Mouse (Mus musculus) mouse embryonic stem cell (cell line): ENCODE data around the gene Ibtk.

Experiments used
- in situ Hi-C, 2 experiments: fragments of 300-500 bp; cut with MboI; formaldehyde crosslinking; loops; 1 replicate in 1 of 2; 3 replicates in 1 of 2; pipeline ENCODE4 v1.14.3; 2019 to 2020; ENCODE audit warnings: low sequenced_read_pairs in 2 of 2, low pct_unique_long_range_greater_than_20kb in 1 of 2, mixed read lengths in 1 of 2; ENCODE audit not compliant: unreplicated experiment in 1 of 2

Ibtk gene

GRCm38 (mm10) chr9:85734821-85735220 is 14.3 kb downstream of the Ibtk start:
- in situ Hi-C loops: no loop called here

- in situ Hi-C loops: loop anchor here in 1 of 2 experiments (25.0 kb wide), 1 partner anchor 1862 kb away; no protein-coding TSS in a partner anchor
Measured at GRCm38 (mm10) chr9:85724078-85724477, 25.1 kb downstream of the Ibtk start.

GRCm38 (mm10) chr9:85717336-85717735 is 31.8 kb downstream of the Ibtk start:
- in situ Hi-C loops: loop anchor here in 1 of 2 experiments (25.0 kb wide), 1 partner anchor 1855 kb away; no protein-coding TSS in a partner anchor

- in situ Hi-C loops: loop anchor here in 1 of 2 experiments (25.0 kb wide), 1 partner anchor 1845 kb away; no protein-coding TSS in a partner anchor
Measured at GRCm38 (mm10) chr9:85707302-85707701, 41.8 kb downstream of the Ibtk start.

- in situ Hi-C loops: loop anchor here in 1 of 2 experiments (25.0 kb wide), 1 partner anchor 1840 kb away; no protein-coding TSS in a partner anchor
Measured at GRCm38 (mm10) chr9:85701981-85702380, 47.2 kb downstream of the Ibtk start.

GRCm38 (mm10) chr9:85695606-85696005 is 53.5 kb downstream of the Ibtk start:
- in situ Hi-C loops: no loop called here

- in situ Hi-C loops: no loop called here
Measured at GRCm38 (mm10) chr9:85693231-85694116, 55.7 kb downstream of the Ibtk start.

GRCm38 (mm10) chr9:85685010-85685409 is 64.1 kb downstream of the Ibtk start:
- in situ Hi-C loops: no loop called here

GRCm38 (mm10) chr9:85675131-85675905 is 73.8 kb downstream of the Ibtk start:
- in situ Hi-C loops: no loop called here

GRCm38 (mm10) chr9:85673907-85674481 is 75.1 kb downstream of the Ibtk start:
- in situ Hi-C loops: no loop called here

GRCm38 (mm10) chr9:85671582-85672331 is 77.4 kb downstream of the Ibtk start:
- in situ Hi-C loops: no loop called here

- in situ Hi-C loops: no loop called here
Measured at GRCm38 (mm10) chr9:85664316-85664715, 84.8 kb downstream of the Ibtk start.

- in situ Hi-C loops: no loop called here
Measured at GRCm38 (mm10) chr9:85663810-85664209, 85.3 kb downstream of the Ibtk start.

GRCm38 (mm10) chr9:85663091-85663490 is 86.0 kb downstream of the Ibtk start:
- in situ Hi-C loops: no loop called here

- in situ Hi-C loops: no loop called here
Measured at GRCm38 (mm10) chr9:85653401-85653800, 95.7 kb downstream of the Ibtk start.

GRCm38 (mm10) chr9:85638276-85638675 is 110.9 kb downstream of the Ibtk start:
- in situ Hi-C loops: no loop called here
